Mouse (Mus musculus) ES-E14 (cell line): ENCODE results near the gene Znrf2. TPM values are rescaled to one million over a fixed set of nuclear protein-coding genes. Genes with fewer than 3 reads are reported as not detected.

Experiments
- DNase-seq: peaks from one replicate; pipeline ENCODE4 v3.0.0-alpha.2; 2013; ENCODE audit warnings: low read depth, low spot score
- H3K27ac ChIP-seq: 2 replicates; pipeline ENCODE4 v1.5.1; 2012; ENCODE audit warnings: low read depth, mild to moderate bottlenecking, low read length, moderate library complexity, mixed read lengths; ENCODE audit not compliant: poor library complexity, insufficient read depth, severe bottlenecking
- H3K36me3 ChIP-seq: 2 replicates; pipeline ENCODE4 v1.6.1; 2012; ENCODE audit warnings: mild to moderate bottlenecking, low read length, moderate library complexity, mixed read lengths; ENCODE audit not compliant: control insufficient read depth, poor library complexity, insufficient read depth, severe bottlenecking
- H3K4me1 ChIP-seq, 2 experiments: fragments of 150-350 bp in 1 of 2; sonication (generic) in 1 of 2; 2 replicates each; pipeline ENCODE4 v1.6.1; 2012; ENCODE audit warnings: low read length in 2 of 2, mild to moderate bottlenecking in 1 of 2, mixed read lengths in 1 of 2; ENCODE audit not compliant: control insufficient read depth in 2 of 2, insufficient read depth in 2 of 2, poor library complexity in 1 of 2
- H3K4me3 ChIP-seq, 2 experiments: fragments of 150-350 bp in 1 of 2; sonication (generic) in 1 of 2; 2 replicates each; pipeline ENCODE4 v1.5.1; 2012; ENCODE audit warnings: low read length in 2 of 2, low read depth in 1 of 2, mild to moderate bottlenecking in 1 of 2, mixed read lengths in 1 of 2; ENCODE audit not compliant: insufficient read depth in 1 of 2, poor library complexity in 1 of 2, severe bottlenecking in 1 of 2
- H3K9ac ChIP-seq: 2 replicates; pipeline ENCODE4 v1.6.1; 2012; ENCODE audit warnings: low read depth, mild to moderate bottlenecking, low read length, mixed read lengths; ENCODE audit not compliant: poor library complexity, insufficient read depth, severe bottlenecking
- H3K9me3 ChIP-seq: fragments of 150-350 bp; sonication (generic); 2 replicates; pipeline ENCODE4 v1.6.1; 2012; ENCODE audit warnings: low read depth, mild to moderate bottlenecking, low read length; ENCODE audit not compliant: control insufficient read depth, insufficient read depth
- CHD2 ChIP-seq: IDR thresholded peaks from 2 replicates; pipeline ENCODE4 v1.6.1; 2014; ENCODE audit warnings: mild to moderate bottlenecking, low read depth, low read length, inconsistent platforms
- HCFC1 ChIP-seq: IDR thresholded peaks from 2 replicates; pipeline ENCODE4 v1.6.1; 2012; ENCODE audit warnings: low read length, inconsistent platforms, borderline replicate concordance; ENCODE audit not compliant: insufficient read depth
- MAFK ChIP-seq: IDR thresholded peaks from 2 replicates; pipeline ENCODE4 v1.6.1; 2014; ENCODE audit warnings: mild to moderate bottlenecking, low read depth, low read length, inconsistent platforms; ENCODE audit not compliant: insufficient read depth
- ZC3H11A ChIP-seq: IDR thresholded peaks from 2 replicates; pipeline ENCODE4 v1.6.1; 2012; ENCODE audit warnings: low read depth, mild to moderate bottlenecking, inconsistent platforms, low read length, borderline replicate concordance
- ZNF384 ChIP-seq: IDR thresholded peaks from 2 replicates; pipeline ENCODE4 v1.6.1; 2012; ENCODE audit warnings: low read depth, low read length, inconsistent platforms
- in situ Hi-C, 2 experiments: fragments of 600-800 bp; cut with MboI; formaldehyde crosslinking; loops; one replicate each; pipeline ENCODE4 v1.15.1; 2025; ENCODE audit warnings: low sequenced_read_pairs in 2 of 2, inconsistent platforms in 1 of 2; ENCODE audit not compliant: unreplicated experiment in 2 of 2
- total RNA-seq: library from RNA; depleted of rRNA; stranded (reverse); fragments of 300-350 nt; gene quantifications from 2 replicates; pipeline ENCODE4 v1.2.3, GENCODE M21; 2012

The Znrf2 gene
- total RNA-seq, 1 experiment = 35.0 TPM

DNA sequence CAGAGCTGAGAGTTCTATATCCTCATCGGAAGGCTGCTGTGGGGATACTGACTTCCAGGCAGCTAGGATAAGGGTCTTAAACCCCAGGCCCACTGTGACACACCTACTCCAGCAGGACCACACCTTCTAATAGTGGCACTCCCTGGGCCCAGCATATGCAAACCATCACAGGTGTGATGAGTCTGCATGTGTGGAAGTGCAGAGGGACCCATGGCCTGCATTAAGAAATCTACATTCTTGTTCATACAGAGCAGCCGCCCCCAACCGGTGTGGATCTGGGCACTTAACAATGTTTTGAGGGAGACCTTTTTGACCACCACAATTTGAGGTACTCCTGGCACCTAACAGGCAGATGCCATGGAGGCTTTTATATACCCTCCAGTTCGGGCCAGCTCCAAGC, 114.9 kb downstream of the Znrf2 start:
- H3K4me1 ChIP-seq = no peaks in the 10 kb centered on the region
- H3K36me3 ChIP-seq = no peaks in the 10 kb centered on the region
- no peak for DNase-seq
- H3K4me3 ChIP-seq = no peak overlapping the region
- no peaks in the 10 kb centered on the region for H3K9me3 ChIP-seq
- no peak overlapping the region for H3K27ac ChIP-seq
- TF ChIP-seq MAFK = no peak
- TF ChIP-seq CHD2 = no peak
- no peak for TF ChIP-seq ZNF384
- TF ChIP-seq HCFC1 = no peak
- TF ChIP-seq ZC3H11A = no peak
- H3K9ac ChIP-seq = no peak overlapping the region
- in situ Hi-C loops = no loop called here

DNA sequence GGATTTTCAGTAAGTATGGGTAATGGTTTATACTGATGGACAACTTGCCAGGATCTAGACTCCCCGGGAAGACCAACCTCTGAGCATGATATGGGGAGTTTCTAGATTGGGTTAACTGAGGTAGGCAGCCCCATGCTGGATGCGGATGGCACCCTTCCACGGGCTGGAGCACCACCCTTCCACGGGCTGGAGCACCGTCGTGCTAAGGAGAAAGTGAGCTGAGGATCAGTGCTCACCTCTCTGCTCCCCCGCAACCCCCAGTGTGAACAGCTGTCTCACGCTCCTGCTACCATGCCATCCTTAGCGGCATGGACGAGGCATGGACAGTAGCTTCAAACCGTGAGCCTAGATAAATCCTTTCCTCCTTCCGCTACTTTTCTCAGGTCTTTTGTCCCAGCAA, 115.8 kb downstream of the Znrf2 start:
- TF ChIP-seq HCFC1 = no peak
- no peak for TF ChIP-seq MAFK
- no peak for TF ChIP-seq ZNF384
- TF ChIP-seq CHD2 = no peak
- no peak for TF ChIP-seq ZC3H11A
- H3K9ac ChIP-seq = no peak overlapping the region
- H3K4me3 ChIP-seq = no peak overlapping the region
- H3K4me1 ChIP-seq = no peaks in the 10 kb centered on the region
- no peak overlapping the region for H3K27ac ChIP-seq
- H3K36me3 ChIP-seq = no peaks in the 10 kb centered on the region
- DNase-seq = no peak
- in situ Hi-C loops = no loop called here
- H3K9me3 ChIP-seq = no peaks in the 10 kb centered on the region

GRCm38 (mm10) chr6:54933216-54933615, 116.5 kb downstream of the Znrf2 start:
- Histone ChIP-seq H3K9ac (no peak overlapping the region), H3K4me3 (no peak overlapping the region), H3K9me3 (no peaks in the 10 kb centered on the region), H3K36me3 (no peaks in the 10 kb centered on the region), H3K27ac (no peak overlapping the region), H3K4me1 (no peaks in the 10 kb centered on the region)
- in situ Hi-C loops = no loop called here
- TF ChIP-seq ZNF384 = no peak
- TF ChIP-seq CHD2 = no peak
- TF ChIP-seq MAFK = no peak
- no peak for TF ChIP-seq ZC3H11A
- TF ChIP-seq HCFC1 = no peak
- DNase-seq = no peak

DNA sequence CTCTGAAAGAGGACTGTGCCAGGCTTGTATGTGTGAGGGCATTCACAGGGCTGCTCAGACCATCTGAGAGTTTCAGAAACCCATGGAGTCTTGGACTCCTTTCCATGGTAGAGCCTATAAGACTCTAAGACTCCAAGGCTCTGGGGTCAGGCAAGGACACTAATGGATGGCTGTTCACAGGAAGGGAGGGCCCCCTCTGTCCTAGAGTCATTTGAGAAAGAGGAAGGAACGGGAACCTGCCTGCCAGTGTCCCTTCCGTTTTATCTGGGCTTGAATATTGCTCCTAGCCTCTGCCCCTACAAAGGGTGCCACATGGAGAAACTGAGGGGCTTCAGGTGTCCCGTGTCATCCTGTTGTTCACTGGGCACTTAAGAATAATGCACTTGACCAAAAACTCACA, 117.2 kb downstream of the Znrf2 start:
- no peak for DNase-seq
- Histone ChIP-seq H3K36me3 (no peaks in the 10 kb centered on the region), H3K4me1 (no peaks in the 10 kb centered on the region), H3K27ac (no peak overlapping the region), H3K9me3 (no peaks in the 10 kb centered on the region), H3K4me3 (no peak overlapping the region), H3K9ac (no peak overlapping the region)
- TF ChIP-seq ZNF384 (no peak), HCFC1 (no peak), ZC3H11A (no peak), MAFK (no peak), CHD2 (no peak)
- in situ Hi-C loops = no loop called here

DNA sequence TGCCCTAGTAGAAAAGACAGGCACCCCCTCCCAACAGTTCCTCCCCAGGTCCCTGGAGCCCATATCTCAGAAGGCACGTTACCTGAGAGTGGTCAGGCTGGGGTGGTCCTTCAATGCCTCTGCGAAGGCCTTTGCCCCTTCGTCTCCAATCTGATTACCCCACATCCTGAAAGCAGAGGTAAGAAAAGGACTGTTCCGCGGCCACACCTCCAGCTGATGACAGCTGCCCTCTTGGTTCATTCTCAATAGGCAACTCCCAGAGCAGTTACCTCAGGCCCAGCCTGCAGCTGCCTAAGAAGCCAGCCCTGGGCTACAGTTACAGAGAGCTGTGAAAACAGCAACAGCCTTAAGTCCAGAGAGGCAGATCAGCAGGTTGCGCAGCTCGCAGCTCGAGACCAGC, 117.6 kb downstream of the Znrf2 start:
- Histone ChIP-seq H3K9me3 (no peaks in the 10 kb centered on the region), H3K4me1 (no peaks in the 10 kb centered on the region), H3K9ac (no peak overlapping the region), H3K4me3 (no peak overlapping the region), H3K36me3 (no peaks in the 10 kb centered on the region), H3K27ac (no peak overlapping the region)
- TF ChIP-seq HCFC1 (no peak), ZC3H11A (no peak), CHD2 (no peak), MAFK (no peak), ZNF384 (no peak)
- in situ Hi-C loops = no loop called here
- DNase-seq = no peak
